Mouse (Mus musculus) liver, postnatal 0 days (tissue): ENCODE measurements around the gene Astn1.

Source experiments
- CTCF ChIP-seq: sonication (generic); IDR thresholded peaks from 2 replicates; pipeline ENCODE4 v1.5.1; 2016; ENCODE audit warnings: antibody characterized with exemption, low read depth
- EP300 ChIP-seq: IDR thresholded peaks from 2 replicates; pipeline ENCODE4 v1.6.1; 2016; ENCODE audit warnings: antibody characterized with exemption, low read depth, mild to moderate bottlenecking

- no peak for TF ChIP-seq EP300
- TF ChIP-seq CTCF: no peak
Observed at GRCm38 (mm10) chr1:158615202-158615601, 253.1 kb downstream of the Astn1 start.
